Mouse (Mus musculus): Measurements from ENCODE around the gene Efcab9. TPM values are rescaled to one million over a fixed set of nuclear protein-coding genes. Genes with fewer than 3 reads are reported as not detected.

Gene Efcab9
- polyA plus RNA-seq, 1 experiment from 2014 or later, result 0.56 TPM

- peak overlapping the region; percentile 14; the same call in 1 of the 2 replicates for H3K9ac ChIP-seq
- no peaks in the 10 kb centered on the region for H3K36me3 ChIP-seq
- WGBS (ENCODE audit: insufficient replicate concordance), result 33% methylated on average over 6 of the region's 6 CpGs
- no peaks in the 10 kb centered on the region for H3K9me3 ChIP-seq (replicated peaks)
- no peaks in the 10 kb centered on the region for H3K27me3 ChIP-seq (replicated peaks)
- peak overlapping the region; percentile 10; the same call in 1 of the 2 replicates for H3K4me2 ChIP-seq
- no peak overlapping the region for H3K27ac ChIP-seq
- ATAC-seq, result peak; percentile 58
- peaks cover 60% of the 10 kb centered on the region for H3K4me1 ChIP-seq
- H3K4me3 ChIP-seq, result no peak overlapping the region
These were observed 34.3 kb upstream of the Efcab9 start for GRCm38 (mm10) chr11:32566184-32566583.

GRCm38 (mm10) chr11:32565088-32565487 is 33.2 kb upstream of the Efcab9 start:
- ATAC-seq, result peak; percentile 22; the same call in 1 of the 2 replicates
- Histone ChIP-seq H3K4me2 (0 out of 2 replicates have a peak overlapping the region, but pooled peaks have one; percentile 3), H3K9ac (no peak overlapping the region), H3K27ac (peak overlapping the region; percentile 49; the same call in 1 of the 2 replicates), H3K27me3 (replicated peaks) (no peaks in the 10 kb centered on the region), H3K4me1 (peaks cover 56% of the 10 kb centered on the region), H3K4me3 (no peak overlapping the region), H3K9me3 (replicated peaks) (no peaks in the 10 kb centered on the region), H3K36me3 (no peaks in the 10 kb centered on the region)
- 29% methylated on average over 8 of the region's 8 CpGs for WGBS (ENCODE audit: insufficient replicate concordance)

- H3K27ac ChIP-seq, result peak overlapping the region; percentile 49; the same call in 1 of the 2 replicates
- H3K4me3 ChIP-seq, result no peak overlapping the region
- no peak overlapping the region for H3K9ac ChIP-seq
- no peaks in the 10 kb centered on the region for H3K27me3 ChIP-seq (replicated peaks)
- no peaks in the 10 kb centered on the region for H3K9me3 ChIP-seq (replicated peaks)
- ATAC-seq, result no peak
- H3K36me3 ChIP-seq, result no peaks in the 10 kb centered on the region
- H3K4me2 ChIP-seq, result 0 out of 2 replicates have a peak overlapping the region, but pooled peaks have one; percentile 3
- WGBS (ENCODE audit: insufficient replicate concordance), result 44% methylated on average over 4 of the region's 4 CpGs
- peaks cover 56% of the 10 kb centered on the region for H3K4me1 ChIP-seq
These were observed 32.7 kb upstream of the Efcab9 start for GRCm38 (mm10) chr11:32564629-32565028.

GRCm38 (mm10) chr11:32563660-32564059 is 31.8 kb upstream of the Efcab9 start:
- Histone ChIP-seq H3K4me1 (peaks cover 58% of the 10 kb centered on the region), H3K4me3 (no peak overlapping the region), H3K9ac (no peak overlapping the region), H3K36me3 (no peaks in the 10 kb centered on the region), H3K9me3 (replicated peaks) (no peaks in the 10 kb centered on the region), H3K27me3 (replicated peaks) (no peaks in the 10 kb centered on the region), H3K4me2 (no peak overlapping the region), H3K27ac (no peak overlapping the region)
- ATAC-seq, result no peak
- WGBS (ENCODE audit: insufficient replicate concordance), result 42% methylated on average over 3 of the region's 3 CpGs

- Histone ChIP-seq H3K4me2 (no peak overlapping the region), H3K4me3 (no peak overlapping the region), H3K9ac (no peak overlapping the region), H3K27ac (no peak overlapping the region), H3K9me3 (replicated peaks) (no peaks in the 10 kb centered on the region), H3K27me3 (replicated peaks) (no peaks in the 10 kb centered on the region), H3K4me1 (peaks cover 61% of the 10 kb centered on the region), H3K36me3 (no peaks in the 10 kb centered on the region)
- no peak for ATAC-seq
- WGBS (ENCODE audit: insufficient replicate concordance), result 50% methylated on average over 5 of the region's 5 CpGs
These were observed 30.8 kb upstream of the Efcab9 start for GRCm38 (mm10) chr11:32562706-32563105.

- H3K36me3 ChIP-seq, result peaks cover 1% of the 10 kb centered on the region; the same call in 1 of the 2 replicates
- no peak overlapping the region for H3K9ac ChIP-seq
- no peaks in the 10 kb centered on the region for H3K9me3 ChIP-seq (replicated peaks)
- peaks cover 58% of the 10 kb centered on the region for H3K4me1 ChIP-seq
- WGBS (ENCODE audit: insufficient replicate concordance), result 52% methylated on average over 10 of the region's 10 CpGs
- ATAC-seq, result no peak
- H3K27me3 ChIP-seq (replicated peaks), result no peaks in the 10 kb centered on the region
- H3K4me3 ChIP-seq, result no peak overlapping the region
- H3K27ac ChIP-seq, result no peak overlapping the region
- H3K4me2 ChIP-seq, result no peak overlapping the region
These were observed 29.8 kb upstream of the Efcab9 start for GRCm38 (mm10) chr11:32561465-32562355.

GRCm38 (mm10) chr11:32560015-32560770 is 28.3 kb upstream of the Efcab9 start:
- ATAC-seq, result no peak

GRCm38 (mm10) chr11:32558677-32559076 is 26.8 kb upstream of the Efcab9 start:
- WGBS (ENCODE audit: insufficient replicate concordance), result 30% methylated on average over 8 of the region's 8 CpGs
- Histone ChIP-seq H3K4me3 (no peak overlapping the region), H3K27ac (no peak overlapping the region), H3K9me3 (replicated peaks) (no peaks in the 10 kb centered on the region), H3K36me3 (peaks cover 13% of the 10 kb centered on the region), H3K4me1 (peaks cover 51% of the 10 kb centered on the region), H3K4me2 (no peak overlapping the region), H3K27me3 (replicated peaks) (no peaks in the 10 kb centered on the region), H3K9ac (no peak overlapping the region)
- ATAC-seq, result no peak

More at GRCm38 (mm10) chr11:32560015-32560770, 28.3 kb upstream of the Efcab9 start:
- no peak overlapping the region for H3K4me2 ChIP-seq
- no peak overlapping the region for H3K27ac ChIP-seq
- no peaks in the 10 kb centered on the region for H3K9me3 ChIP-seq (replicated peaks)
- H3K4me3 ChIP-seq, result no peak overlapping the region
- H3K4me1 ChIP-seq, result peaks cover 51% of the 10 kb centered on the region
- peaks cover 13% of the 10 kb centered on the region for H3K36me3 ChIP-seq
- H3K9ac ChIP-seq, result no peak overlapping the region
- WGBS (ENCODE audit: insufficient replicate concordance), result 78% methylated on average over 12 of the region's 12 CpGs
- no peaks in the 10 kb centered on the region for H3K27me3 ChIP-seq (replicated peaks)

GRCm38 (mm10) chr11:32558026-32558425 is 26.1 kb upstream of the Efcab9 start:
- Histone ChIP-seq H3K27ac (no peak overlapping the region), H3K36me3 (peaks cover 13% of the 10 kb centered on the region), H3K4me1 (peaks cover 51% of the 10 kb centered on the region), H3K9ac (no peak overlapping the region), H3K9me3 (replicated peaks) (no peaks in the 10 kb centered on the region), H3K27me3 (replicated peaks) (no peaks in the 10 kb centered on the region), H3K4me3 (no peak overlapping the region), H3K4me2 (no peak overlapping the region)
- no peak for ATAC-seq
- WGBS (ENCODE audit: insufficient replicate concordance), result 89% methylated on average over 4 of the region's 4 CpGs

- Histone ChIP-seq H3K4me2 (no peak overlapping the region), H3K9me3 (replicated peaks) (no peaks in the 10 kb centered on the region), H3K9ac (no peak overlapping the region), H3K27ac (no peak overlapping the region), H3K4me3 (no peak overlapping the region), H3K27me3 (replicated peaks) (no peaks in the 10 kb centered on the region), H3K36me3 (peaks cover 13% of the 10 kb centered on the region), H3K4me1 (peaks cover 52% of the 10 kb centered on the region)
- ATAC-seq, result no peak
- 78% methylated on average over 10 of the region's 10 CpGs for WGBS (ENCODE audit: insufficient replicate concordance)
These were observed 24.6 kb upstream of the Efcab9 start for GRCm38 (mm10) chr11:32556333-32556990.

- WGBS (ENCODE audit: insufficient replicate concordance), result 78% methylated on average over 12 of the region's 12 CpGs
- Histone ChIP-seq H3K27ac (0 out of 2 replicates have a peak overlapping the region, but pooled peaks have one; percentile 28), H3K4me2 (no peak overlapping the region), H3K9ac (no peak overlapping the region; the same call in 1 of the 2 replicates), H3K4me3 (no peak overlapping the region), H3K27me3 (replicated peaks) (no peaks in the 10 kb centered on the region), H3K9me3 (replicated peaks) (no peaks in the 10 kb centered on the region), H3K4me1 (peaks cover 62% of the 10 kb centered on the region), H3K36me3 (peaks cover 13% of the 10 kb centered on the region)
- ATAC-seq, result no peak
These were observed 23.3 kb upstream of the Efcab9 start for GRCm38 (mm10) chr11:32555103-32555689.

Data from liver, embryonic 12.5 days (tissue).